Mouse (Mus musculus) liver, embryonic 14.5 days (tissue): ENCODE results near the gene Dnajc16.

Experiments
- CTCF ChIP-seq: IDR thresholded peaks from 2 replicates; pipeline ENCODE4 v1.5.1; 2016; ENCODE audit warnings: antibody characterized with exemption, low read depth, control low read depth
- EP300 ChIP-seq: IDR thresholded peaks from 2 replicates; pipeline ENCODE4 v1.6.1; 2016; ENCODE audit warnings: antibody characterized with exemption, low read depth

- no peak for TF ChIP-seq CTCF
- no peak for TF ChIP-seq EP300
Observed at GRCm38 (mm10) chr4:141713598-141714142, 77.1 kb downstream of the Dnajc16 start.
